Mouse (Mus musculus) cerebellum, postnatal 4 days (tissue): Measurements from ENCODE around the gene Ltbr.
"Not testable (repeated sequence)": the region's sequence is repeated elsewhere in the genome, so short reads cannot be mapped to it uniquely, and the experiment has no call there.

Experiments used
- DNase-seq, 2 experiments: peaks; one replicate each; pipeline ENCODE4 v3.0.0; 2022; ENCODE audit warnings: low spot score in 2 of 2, mixed read lengths in 1 of 2

The Ltbr gene

GRCm38 (mm10) chr6:125312171-125312570, 1.5 kb downstream of the Ltbr start:
- DNase-seq = no peak

- no peak for DNase-seq
Measured at GRCm38 (mm10) chr6:125309406-125309805, 4.3 kb downstream of the Ltbr start.

GRCm38 (mm10) chr6:125308921-125309320, 4.8 kb downstream of the Ltbr start:
- DNase-seq = no peak

GRCm38 (mm10) chr6:125307091-125307490, 6.6 kb downstream of the Ltbr start:
- no peak for DNase-seq

GRCm38 (mm10) chr6:125305465-125305864, 8.2 kb downstream of the Ltbr start:
- DNase-seq = no peak

- not testable (repeated sequence) for DNase-seq
Measured at GRCm38 (mm10) chr6:125304408-125304807, 9.3 kb downstream of the Ltbr start.

GRCm38 (mm10) chr6:125303242-125303641, 10.4 kb downstream of the Ltbr start:
- no peak for DNase-seq

GRCm38 (mm10) chr6:125302231-125302982, 11.3 kb downstream of the Ltbr start:
- DNase-seq = no peak

- DNase-seq = no peak
Measured at GRCm38 (mm10) chr6:125300982-125301381, 12.7 kb downstream of the Ltbr start.

GRCm38 (mm10) chr6:125297149-125297820, 16.4 kb downstream of the Ltbr start:
- DNase-seq = no peak

GRCm38 (mm10) chr6:125294049-125294448, 19.6 kb downstream of the Ltbr start:
- no peak for DNase-seq

- DNase-seq = no peak
Measured at GRCm38 (mm10) chr6:125292256-125292655, 21.4 kb downstream of the Ltbr start.

GRCm38 (mm10) chr6:125291329-125291728, 22.4 kb downstream of the Ltbr start:
- DNase-seq = no peak

- DNase-seq = no peak
Measured at GRCm38 (mm10) chr6:125288730-125289129, 25.0 kb downstream of the Ltbr start.

- no peak for DNase-seq
Measured at GRCm38 (mm10) chr6:125286944-125287343, 26.7 kb downstream of the Ltbr start.

- DNase-seq = no peak
Measured at GRCm38 (mm10) chr6:125285890-125286289, 27.8 kb downstream of the Ltbr start, which contains the start of gene Tuba3a. Tuba3a (minus strand) TSS chr6:125286042.

GRCm38 (mm10) chr6:125284751-125285150, 28.9 kb downstream of the Ltbr start:
- no peak for DNase-seq

GRCm38 (mm10) chr6:125284250-125284649, 29.4 kb downstream of the Ltbr start:
- DNase-seq = no peak

- DNase-seq = not testable (repeated sequence)
Measured at GRCm38 (mm10) chr6:125282721-125283120, 31.0 kb downstream of the Ltbr start.

GRCm38 (mm10) chr6:125279729-125280128, 34.0 kb downstream of the Ltbr start:
- no peak for DNase-seq

GRCm38 (mm10) chr6:125274841-125275563, 38.7 kb downstream of the Ltbr start:
- peak in 1 of 2 experiments; percentile 28 for DNase-seq

- no peak for DNase-seq
Measured at GRCm38 (mm10) chr6:125272228-125272785, 41.4 kb downstream of the Ltbr start.
